Mouse (Mus musculus): ENCODE measurements at regions not wholly inside any gene's neighbourhood (a gene's known extent, or its start where the extent isn't known, plus 50 kb on each side); places are given as distances from the start of the nearest gene placed in this dataset.

DNA sequence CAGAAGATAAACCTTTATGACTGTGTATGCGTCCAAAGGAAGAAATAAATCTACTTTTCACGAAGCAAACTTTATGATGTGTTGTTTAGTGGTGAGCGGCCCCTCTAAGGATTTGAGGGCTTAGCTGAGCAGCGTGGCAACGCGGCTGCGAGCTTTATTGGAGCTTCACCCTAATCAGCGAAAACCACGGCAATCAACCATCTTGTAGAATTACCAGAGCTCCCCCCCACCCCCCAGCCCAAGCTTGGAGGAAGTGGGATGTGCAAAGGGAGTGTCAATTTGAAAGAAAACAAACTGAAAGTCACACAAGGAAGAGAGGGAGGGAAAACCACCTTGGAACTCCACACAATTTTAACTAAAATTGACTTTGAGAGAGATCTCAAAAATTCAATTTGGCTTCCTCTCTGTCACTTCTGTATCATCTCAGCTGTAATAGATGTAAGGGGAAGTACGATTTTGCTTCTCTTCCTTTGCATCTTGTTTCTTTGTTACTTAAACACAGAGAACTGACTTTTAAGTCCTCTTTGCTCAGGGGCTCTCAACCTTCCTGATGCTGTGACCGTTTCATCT lies 229.1 kb upstream of the Satb1 start:
- Histone ChIP-seq H3K4me2 (ENCODE audit: low read depth, low read length) (no peak overlapping the region), H3K27ac (ENCODE audit: low read length) (no peak overlapping the region), H3K36me3 (ENCODE audit: control insufficient read depth, insufficient read depth) (no peaks in the 10 kb centered on the region), H3K9ac (ENCODE audit: low read length) (no peak overlapping the region), H3K27me3 (ENCODE audit: control insufficient read depth, insufficient read depth, low read length) (no peaks in the 10 kb centered on the region), H3K4me3 (ENCODE audit: low read length) (no peak overlapping the region), H3K4me1 (ENCODE audit: control insufficient read depth, insufficient read depth, low read length) (no peaks in the 10 kb centered on the region), H3K9me3 (replicated peaks; ENCODE audit: control insufficient read depth, low read length) (no peaks in the 10 kb centered on the region)
- WGBS: 77% methylated on average over 11 of the region's 11 CpGs
- no peak for ATAC-seq (replicated peaks; ENCODE audit: extremely low read depth, insufficient read depth, low FRiP score)

DNA sequence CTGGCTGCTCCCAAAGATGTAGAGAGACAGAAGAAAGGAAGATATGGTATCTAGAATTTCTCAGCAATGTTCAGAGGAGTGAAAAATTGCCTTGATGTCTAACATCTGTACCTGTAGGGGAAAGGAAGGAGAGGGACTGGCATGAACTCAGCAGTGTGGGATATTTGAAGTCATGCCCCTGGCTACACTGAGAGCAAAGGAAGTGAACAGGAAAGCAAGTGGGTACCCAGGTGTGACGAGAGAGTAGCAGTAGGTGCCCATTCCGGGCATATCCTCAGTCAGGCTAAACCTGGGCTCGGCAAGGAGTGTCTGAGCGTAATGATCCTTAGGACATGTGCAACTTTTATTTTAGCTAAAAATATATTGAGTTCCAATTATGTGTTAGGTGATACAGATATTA lies 203.4 kb upstream of the Satb1 start:
- no peaks in the 10 kb centered on the region for H3K36me3 ChIP-seq (ENCODE audit: control insufficient read depth, insufficient read depth)
- no peaks in the 10 kb centered on the region for H3K4me1 ChIP-seq (ENCODE audit: control insufficient read depth, insufficient read depth, low read length)
- H3K4me2 ChIP-seq (ENCODE audit: low read depth, low read length): no peak overlapping the region
- H3K9ac ChIP-seq (ENCODE audit: low read length): no peak overlapping the region
- H3K27ac ChIP-seq (ENCODE audit: low read length): no peak overlapping the region
- no peaks in the 10 kb centered on the region for H3K9me3 ChIP-seq (replicated peaks; ENCODE audit: control insufficient read depth, low read length)
- H3K4me3 ChIP-seq (ENCODE audit: low read length): no peak overlapping the region
- no peaks in the 10 kb centered on the region for H3K27me3 ChIP-seq (ENCODE audit: control insufficient read depth, insufficient read depth, low read length)
- ATAC-seq (replicated peaks; ENCODE audit: extremely low read depth, insufficient read depth, low FRiP score): no peak
- WGBS: 84% methylated on average over 4 of the region's 4 CpGs

DNA sequence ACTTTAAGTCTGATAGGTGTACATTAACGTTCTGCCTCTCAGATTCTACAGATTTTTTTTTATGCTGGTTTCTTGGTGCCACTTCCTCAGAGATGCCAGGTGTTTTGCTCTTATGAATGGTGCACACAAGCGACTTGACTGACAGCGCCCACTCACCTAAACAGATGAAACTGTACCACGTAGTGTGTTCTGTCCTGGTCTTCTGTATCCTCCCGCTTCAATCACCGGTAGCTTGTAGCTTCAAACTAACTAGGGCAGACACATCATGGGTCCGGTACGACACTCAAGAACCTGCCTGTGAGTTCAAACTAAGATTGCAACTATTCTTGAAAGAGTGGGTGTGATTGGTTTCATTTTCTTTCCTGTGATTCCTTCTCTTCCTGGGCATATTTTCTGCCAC lies 198.0 kb upstream of the Satb1 start:
- Histone ChIP-seq H3K36me3 (ENCODE audit: control insufficient read depth, insufficient read depth) (no peaks in the 10 kb centered on the region), H3K9me3 (replicated peaks; ENCODE audit: control insufficient read depth, low read length) (no peaks in the 10 kb centered on the region), H3K27me3 (ENCODE audit: control insufficient read depth, insufficient read depth, low read length) (no peaks in the 10 kb centered on the region), H3K4me3 (ENCODE audit: low read length) (no peak overlapping the region), H3K4me1 (ENCODE audit: control insufficient read depth, insufficient read depth, low read length) (no peaks in the 10 kb centered on the region), H3K27ac (ENCODE audit: low read length) (no peak overlapping the region), H3K4me2 (ENCODE audit: low read depth, low read length) (no peak overlapping the region), H3K9ac (ENCODE audit: low read length) (no peak overlapping the region)
- no peak for ATAC-seq (replicated peaks; ENCODE audit: extremely low read depth, insufficient read depth, low FRiP score)
- 80% methylated on average over 8 of the region's 8 CpGs for WGBS

DNA sequence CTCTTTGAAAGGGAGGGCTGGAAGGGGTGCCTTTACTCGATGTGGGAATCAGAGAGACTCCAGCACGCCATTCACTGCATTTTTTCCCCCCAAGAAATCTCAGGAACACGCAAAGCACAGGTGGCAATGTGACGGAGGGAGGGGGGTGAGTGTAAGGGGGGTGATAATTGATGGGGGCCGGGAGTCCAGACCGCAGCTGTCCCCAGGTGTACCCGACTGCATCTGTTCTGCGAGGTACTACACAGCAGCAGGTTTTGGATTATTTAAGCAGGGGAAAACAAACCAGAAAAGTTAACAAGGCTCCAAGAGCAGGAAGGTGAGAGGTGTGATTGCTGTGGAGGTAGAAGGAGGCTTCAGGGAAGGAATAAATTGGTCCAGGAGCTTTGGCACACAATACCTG lies 153.8 kb upstream of the Satb1 start:
- no peak overlapping the region for H3K4me2 ChIP-seq (ENCODE audit: low read depth, low read length)
- no peaks in the 10 kb centered on the region for H3K36me3 ChIP-seq (ENCODE audit: control insufficient read depth, insufficient read depth)
- 61% methylated on average over 8 of the region's 8 CpGs for WGBS
- H3K4me3 ChIP-seq (ENCODE audit: low read length): no peak overlapping the region
- H3K4me1 ChIP-seq (ENCODE audit: control insufficient read depth, insufficient read depth, low read length): no peaks in the 10 kb centered on the region
- H3K9me3 ChIP-seq (replicated peaks; ENCODE audit: control insufficient read depth, low read length): no peaks in the 10 kb centered on the region
- no peak overlapping the region for H3K27ac ChIP-seq (ENCODE audit: low read length)
- no peak for ATAC-seq (replicated peaks; ENCODE audit: extremely low read depth, insufficient read depth, low FRiP score)
- no peak overlapping the region for H3K9ac ChIP-seq (ENCODE audit: low read length)
- H3K27me3 ChIP-seq (ENCODE audit: control insufficient read depth, insufficient read depth, low read length): no peaks in the 10 kb centered on the region

DNA sequence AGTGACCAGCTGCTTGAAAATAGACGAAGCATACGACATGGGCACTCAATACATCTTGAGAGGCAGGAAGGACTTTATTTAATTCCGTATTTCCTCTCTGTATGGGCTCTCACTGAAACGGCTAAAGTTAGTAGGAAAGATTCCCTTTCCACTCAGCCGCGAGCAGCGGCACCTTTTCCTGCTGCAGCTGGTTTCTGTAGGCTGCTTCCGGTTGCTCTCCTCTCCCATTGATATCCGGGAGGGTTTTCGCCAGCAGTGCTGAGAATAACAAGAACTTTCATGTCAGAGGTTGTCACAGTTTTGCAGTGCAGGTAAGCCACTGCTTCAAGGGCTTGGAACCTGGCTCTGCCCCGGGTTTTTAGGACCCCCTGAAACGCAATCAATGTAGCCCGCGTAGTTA lies 153.1 kb upstream of the Satb1 start:
- no peak overlapping the region for H3K4me2 ChIP-seq (ENCODE audit: low read depth, low read length)
- no peak overlapping the region for H3K27ac ChIP-seq (ENCODE audit: low read length)
- H3K9me3 ChIP-seq (replicated peaks; ENCODE audit: control insufficient read depth, low read length): no peaks in the 10 kb centered on the region
- WGBS: 52% methylated on average over 14 of the region's 14 CpGs
- no peaks in the 10 kb centered on the region for H3K27me3 ChIP-seq (ENCODE audit: control insufficient read depth, insufficient read depth, low read length)
- no peak for ATAC-seq (replicated peaks; ENCODE audit: extremely low read depth, insufficient read depth, low FRiP score)
- H3K4me3 ChIP-seq (ENCODE audit: low read length): no peak overlapping the region
- no peak overlapping the region for H3K9ac ChIP-seq (ENCODE audit: low read length)
- no peaks in the 10 kb centered on the region for H3K36me3 ChIP-seq (ENCODE audit: control insufficient read depth, insufficient read depth)
- H3K4me1 ChIP-seq (ENCODE audit: control insufficient read depth, insufficient read depth, low read length): no peaks in the 10 kb centered on the region

DNA sequence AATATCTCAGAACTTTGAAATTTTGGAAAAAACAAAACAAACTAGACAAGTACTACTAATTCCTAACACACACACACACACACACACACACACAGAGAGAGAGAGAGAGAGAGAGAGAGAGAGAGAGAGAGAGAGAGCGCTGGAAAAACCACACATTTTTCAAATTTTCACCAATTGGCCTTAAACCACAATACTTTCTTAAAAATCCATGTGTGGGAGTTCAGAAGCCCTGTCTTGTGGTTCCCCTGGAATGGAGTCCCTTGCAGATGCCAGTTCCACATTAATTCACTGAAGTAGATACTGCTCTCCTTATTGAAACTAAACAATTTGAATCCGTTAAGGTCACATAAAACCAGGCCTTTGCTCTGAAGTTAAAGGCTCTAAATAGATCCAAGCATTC lies 146.0 kb upstream of the Satb1 start:
- H3K4me3 ChIP-seq (ENCODE audit: low read length): no peak overlapping the region
- WGBS: 70% methylated on average over 2 of the region's 2 CpGs
- no peaks in the 10 kb centered on the region for H3K36me3 ChIP-seq (ENCODE audit: control insufficient read depth, insufficient read depth)
- H3K4me2 ChIP-seq (ENCODE audit: low read depth, low read length): no peak overlapping the region
- H3K9me3 ChIP-seq (replicated peaks; ENCODE audit: control insufficient read depth, low read length): no peaks in the 10 kb centered on the region
- H3K27ac ChIP-seq (ENCODE audit: low read length): no peak overlapping the region
- H3K9ac ChIP-seq (ENCODE audit: low read length): no peak overlapping the region
- no peak for ATAC-seq (replicated peaks; ENCODE audit: extremely low read depth, insufficient read depth, low FRiP score)
- H3K4me1 ChIP-seq (ENCODE audit: control insufficient read depth, insufficient read depth, low read length): no peaks in the 10 kb centered on the region
- H3K27me3 ChIP-seq (ENCODE audit: control insufficient read depth, insufficient read depth, low read length): no peaks in the 10 kb centered on the region

DNA sequence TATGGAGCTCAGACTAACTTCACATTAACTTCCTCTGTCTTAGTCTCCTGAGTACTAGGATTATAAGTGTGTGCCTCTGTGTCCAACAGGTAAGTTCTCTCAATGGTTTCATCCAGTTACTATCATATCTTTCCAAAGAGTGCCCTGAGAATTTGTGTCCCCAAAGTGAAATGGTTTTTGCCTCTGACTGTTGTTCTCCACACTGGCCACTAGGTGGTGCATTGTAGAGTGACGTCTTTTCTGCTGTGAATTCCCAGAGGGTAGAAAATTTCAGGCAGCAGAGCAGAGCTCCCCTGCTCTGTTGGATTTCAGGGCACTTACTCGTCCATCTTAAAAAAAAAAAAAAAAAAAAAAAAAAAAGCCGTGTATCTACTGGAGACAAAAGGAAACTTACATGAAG lies 138.4 kb upstream of the Satb1 start:
- no peak overlapping the region for H3K27ac ChIP-seq (ENCODE audit: low read length)
- H3K4me1 ChIP-seq (ENCODE audit: control insufficient read depth, insufficient read depth, low read length): no peaks in the 10 kb centered on the region
- H3K9ac ChIP-seq (ENCODE audit: low read length): no peak overlapping the region
- H3K4me2 ChIP-seq (ENCODE audit: low read depth, low read length): no peak overlapping the region
- peaks cover 7% of the 10 kb centered on the region; the same call in 1 of the 2 replicates for H3K9me3 ChIP-seq (replicated peaks; ENCODE audit: control insufficient read depth, low read length)
- H3K4me3 ChIP-seq (ENCODE audit: low read length): no peak overlapping the region
- no peak for ATAC-seq (replicated peaks; ENCODE audit: extremely low read depth, insufficient read depth, low FRiP score)
- 47% methylated on average over 3 of the region's 3 CpGs for WGBS
- no peaks in the 10 kb centered on the region for H3K27me3 ChIP-seq (ENCODE audit: control insufficient read depth, insufficient read depth, low read length)
- no peaks in the 10 kb centered on the region for H3K36me3 ChIP-seq (ENCODE audit: control insufficient read depth, insufficient read depth)

DNA sequence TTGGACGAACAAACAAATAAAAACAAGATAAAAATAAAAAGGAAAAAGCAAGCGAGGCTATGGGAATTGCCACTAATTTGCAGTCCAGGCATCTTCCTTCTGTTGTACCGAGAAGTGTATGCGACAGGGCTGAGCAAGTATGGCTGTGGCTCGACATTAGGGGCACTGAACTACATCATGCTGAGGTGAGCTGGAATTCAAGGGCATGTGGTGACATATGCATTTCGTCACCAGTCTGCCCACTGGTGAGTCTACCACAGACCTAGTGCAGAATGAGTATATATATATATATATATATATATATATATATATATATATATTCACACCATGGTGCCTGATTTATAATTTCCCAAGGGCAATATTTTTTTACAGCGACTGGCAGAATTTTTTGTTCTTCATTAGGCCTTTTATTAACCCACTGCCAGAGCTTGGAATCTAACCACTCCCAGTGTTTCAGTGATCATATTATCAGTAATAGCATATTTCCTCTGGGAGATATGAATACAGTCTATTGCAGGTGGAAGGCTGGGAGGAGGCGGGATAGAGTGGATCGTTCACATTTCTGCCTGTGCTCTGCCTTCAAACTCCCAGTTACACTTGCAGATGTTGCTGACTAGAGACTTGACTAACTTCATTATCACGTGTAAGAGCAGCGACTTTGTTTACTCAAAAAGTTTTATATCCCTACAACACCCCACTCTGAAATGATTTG lies 133.6 kb upstream of the Satb1 start:
- H3K9me3 ChIP-seq (replicated peaks; ENCODE audit: control insufficient read depth, low read length): peaks cover 7% of the 10 kb centered on the region; the same call in 1 of the 2 replicates
- no peak overlapping the region for H3K27ac ChIP-seq (ENCODE audit: low read length)
- H3K4me1 ChIP-seq (ENCODE audit: control insufficient read depth, insufficient read depth, low read length): no peaks in the 10 kb centered on the region
- 78% methylated on average over 11 of the region's 11 CpGs for WGBS
- no peaks in the 10 kb centered on the region for H3K36me3 ChIP-seq (ENCODE audit: control insufficient read depth, insufficient read depth)
- ATAC-seq (replicated peaks; ENCODE audit: extremely low read depth, insufficient read depth, low FRiP score): no peak
- H3K27me3 ChIP-seq (ENCODE audit: control insufficient read depth, insufficient read depth, low read length): no peaks in the 10 kb centered on the region
- H3K4me2 ChIP-seq (ENCODE audit: low read depth, low read length): no peak overlapping the region
- H3K9ac ChIP-seq (ENCODE audit: low read length): no peak overlapping the region
- no peak overlapping the region for H3K4me3 ChIP-seq (ENCODE audit: low read length)

DNA sequence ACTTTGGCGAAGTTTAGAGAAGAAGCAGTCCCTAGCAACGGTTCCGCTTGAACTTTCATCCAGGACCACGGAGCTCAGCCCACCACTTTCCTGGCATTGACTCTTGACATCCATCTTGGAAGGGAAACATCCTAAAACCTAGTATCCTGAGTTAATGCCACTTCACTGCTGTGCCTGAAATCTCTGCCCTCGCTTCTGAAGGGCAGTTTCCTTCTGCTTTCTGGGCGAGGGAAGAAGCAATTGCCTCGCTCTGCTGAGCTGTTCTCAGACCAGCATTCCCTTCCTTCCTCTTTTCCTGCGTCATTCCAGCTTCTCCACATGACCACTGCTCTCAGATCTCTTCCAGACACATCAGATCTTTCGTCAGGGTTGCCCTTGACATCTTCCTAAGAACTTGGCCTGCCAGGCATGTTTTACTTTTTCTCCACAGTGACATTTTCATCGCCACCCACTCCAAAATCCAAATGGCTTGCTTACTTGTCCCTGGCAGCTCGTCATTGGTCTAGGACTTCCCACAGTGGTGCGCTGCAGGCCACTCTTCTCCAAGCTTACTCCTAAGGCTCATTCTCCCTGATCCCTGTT lies 129.5 kb upstream of the Satb1 start:
- no peaks in the 10 kb centered on the region for H3K4me1 ChIP-seq (ENCODE audit: control insufficient read depth, insufficient read depth, low read length)
- 58% methylated on average over 12 of the region's 12 CpGs for WGBS
- no peak overlapping the region for H3K27ac ChIP-seq (ENCODE audit: low read length)
- H3K4me3 ChIP-seq (ENCODE audit: low read length): no peak overlapping the region
- H3K4me2 ChIP-seq (ENCODE audit: low read depth, low read length): no peak overlapping the region
- no peaks in the 10 kb centered on the region for H3K36me3 ChIP-seq (ENCODE audit: control insufficient read depth, insufficient read depth)
- H3K9me3 ChIP-seq (replicated peaks; ENCODE audit: control insufficient read depth, low read length): no peaks in the 10 kb centered on the region
- no peak for ATAC-seq (replicated peaks; ENCODE audit: extremely low read depth, insufficient read depth, low FRiP score)
- no peaks in the 10 kb centered on the region for H3K27me3 ChIP-seq (ENCODE audit: control insufficient read depth, insufficient read depth, low read length)
- H3K9ac ChIP-seq (ENCODE audit: low read length): no peak overlapping the region
